Mouse (Mus musculus) gastrocnemius, postnatal 36 days (tissue): ENCODE measurements around the gene Derl2. TPM values are rescaled to one million over a fixed set of nuclear protein-coding genes. Genes with fewer than 3 reads are reported as not detected.

Source experiments
- total RNA-seq, 2 experiments: library from RNA; stranded (reverse); gene quantifications; 2 replicates each; pipeline ENCODE4 v1.2.3; 2021

The Derl2 gene
- total RNA-seq, 2 experiments from 2014 or later: 11.7 to 12.6 TPM

Other genes with a start within 250 kb of the Derl2 start
- not detected for gene Scimp, start 207.3 kb downstream of the Derl2 start, total RNA-seq
- gene Rabep1, start 175.1 kb downstream of the Derl2 start, total RNA-seq: 10 to 100 TPM; 27.0 to 31.3 TPM
- 10 to 100 TPM; 26.5 to 32.2 TPM for gene Nup88, start 49.9 kb downstream of the Derl2 start, total RNA-seq
- gene Rpain, start 49.6 kb downstream of the Derl2 start, total RNA-seq: 10 to 100 TPM; 11.2 to 13.7 TPM
- gene C1qbp, start 36.8 kb downstream of the Derl2 start, total RNA-seq: 100 to 1,000 TPM in 1 of 2 experiments, 10 to 100 TPM in 1; 96.4 to 119 TPM
- 1 to 10 TPM; 6.5 to 8.0 TPM for gene Dhx33, start 15.4 kb downstream of the Derl2 start, total RNA-seq
- gene Mis12, start 230 bp downstream of the Derl2 start, total RNA-seq: 1 to 10 TPM; 3.3 to 4.0 TPM
- under 1 TPM in 1 of 2 experiments, not detected in 1; 0.17 TPM for gene 6330403K07Rik, start 13.7 kb upstream of the Derl2 start, total RNA-seq
- gene Nlrp1a, start 124.9 kb upstream of the Derl2 start, total RNA-seq: under 1 TPM; 0.22 to 0.38 TPM
- under 1 TPM in 1 of 2 experiments, not detected in 1; 0.07 TPM for gene Nlrp1b, start 210.9 kb upstream of the Derl2 start, total RNA-seq